29 mouse cellular contexts compared by ENCODE assay signal in the genomic region with DNA sequence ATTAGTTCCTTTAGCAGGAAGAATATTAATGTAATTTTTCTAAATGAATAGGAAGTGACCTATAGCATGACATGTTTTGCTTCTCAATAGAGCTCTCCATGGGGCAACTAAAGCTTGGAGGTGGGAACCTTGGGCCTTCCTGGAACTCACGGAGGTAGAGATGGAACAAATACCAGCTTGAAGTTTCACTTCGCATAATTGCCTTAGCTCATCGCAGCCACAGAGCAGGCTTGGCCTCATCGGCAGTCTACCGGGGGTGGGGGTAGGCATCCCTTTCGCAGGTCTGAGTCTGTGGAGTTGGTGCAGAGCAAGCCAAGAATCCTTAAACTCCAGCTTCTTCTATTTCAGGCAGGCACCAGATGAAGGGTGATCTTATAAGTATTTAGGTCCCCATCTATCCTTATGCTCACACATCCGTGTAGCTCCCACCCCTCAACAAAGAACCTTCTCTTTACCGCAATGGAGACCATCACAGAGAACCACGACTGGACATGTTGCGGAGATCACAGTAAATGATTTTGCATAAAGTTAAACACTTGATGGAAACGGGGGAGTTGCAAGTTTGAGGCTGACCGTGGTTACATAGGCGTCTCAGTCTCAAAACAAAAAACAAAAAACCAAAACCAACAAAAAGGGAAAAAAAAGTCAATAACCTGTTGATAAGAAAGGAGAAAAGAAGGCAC. TPM values are rescaled to one million over a fixed set of nuclear protein-coding genes. Genes with fewer than 3 reads are reported as not detected.
DNase-seq lines count a peak whose midpoint lies in the region; ATAC-seq lines count a peak whose summit lies in the region.
"Had no signal": no experiment of that assay in that cellular context is flagged by ENCODE, and none has a peak within 500 bp of the region (broad histone marks: within the 10 kb centered on the region; RNA-seq: fewer than 3 reads in every experiment).

No protein-coding gene starts in this region.

- 0 out of 2 replicates have a peak, but pooled peaks cover 3% of the 10 kb centered on the region for H3K4me1 ChIP-seq in kidney, embryonic 14.5 days (ENCODE audit: control insufficient read depth, insufficient read depth, low read length)
- peaks cover 27% of the 10 kb centered on the region for H3K4me1 ChIP-seq in hindbrain, embryonic 10.5 days (replicated peaks)
- H3K4me1 ChIP-seq: liver, embryonic 15.5 days; lung, embryonic 15.5 days; megakaryocyte, embryonic 14.5 days; stomach, embryonic 15.5 days had no signal

- WGBS in kidney, embryonic 14.5 days = 69% methylated on average over 13 of the region's 13 CpGs
- 85% methylated on average over 13 of the region's 13 CpGs for WGBS in hindbrain, embryonic 10.5 days

- no peaks in the 10 kb centered on the region for H3K27me3 ChIP-seq in kidney, embryonic 14.5 days (ENCODE audit: control insufficient read depth, insufficient read depth, low read length)
- H3K27me3 ChIP-seq in splenic B cell, adult 2 months (ENCODE audit: control insufficient read depth, insufficient read depth, low read length, poor library complexity, severe bottlenecking) = no peaks in the 10 kb centered on the region
- no peaks in the 10 kb centered on the region for H3K27me3 ChIP-seq in hindbrain, embryonic 10.5 days (ENCODE audit: insufficient read depth, poor library complexity, severe bottlenecking)
- H3K27me3 ChIP-seq: hindbrain, embryonic 12.5 days; liver, embryonic 15.5 days; lung, embryonic 15.5 days; megakaryocyte, embryonic 14.5 days; midbrain, embryonic 15.5 days; neural tube, embryonic 13.5 days; stomach, embryonic 15.5 days had no signal

- H3K36me3 ChIP-seq in kidney, embryonic 14.5 days (ENCODE audit: control insufficient read depth, insufficient read depth, low read length) = no peaks in the 10 kb centered on the region
- no peaks in the 10 kb centered on the region for H3K36me3 ChIP-seq in splenic B cell, adult 2 months (ENCODE audit: control insufficient read depth, insufficient read depth, low read length, poor library complexity, severe bottlenecking)
- no peaks in the 10 kb centered on the region for H3K36me3 ChIP-seq in hindbrain, embryonic 10.5 days
- H3K36me3 ChIP-seq: hindbrain, embryonic 12.5 days; limb, embryonic 10.5 days; liver, embryonic 15.5 days; lung, embryonic 15.5 days; midbrain, embryonic 15.5 days; neural tube, embryonic 13.5 days; stomach, embryonic 15.5 days had no signal

- DNase-seq in kidney, adult 18-20 months = no peak
- peak; percentile 48 for DNase-seq in CD4-positive helper T cell, adult 2 months (ENCODE audit: low read depth, low spot score)
- DNase-seq in brain, adult 2 months (ENCODE audit: low read depth, low spot score) = peak; percentile 13
- peak; percentile 52 for DNase-seq in splenic B cell, adult 2 months (ENCODE audit: low read depth, low spot score)
- no peak for DNase-seq in ovary, adult 18-20 months (ENCODE audit: low spot score)
- DNase-seq in hindbrain, embryonic 10.5 days (ENCODE audit: low spot score) = no peak
- DNase-seq: adrenal gland, postnatal 25 days; cerebellum, adult 18-20 months; cerebellum, postnatal 25 days; gastrocnemius, postnatal 10 days; kidney, adult 2 months; kidney, postnatal 10 days; liver; lung, postnatal 36 days; thymus, adult 18-20 months; thymus, postnatal 4 days had no signal

- no peak overlapping the region for H3K9ac ChIP-seq in kidney, embryonic 14.5 days (ENCODE audit: low read depth, low read length)
- H3K9ac ChIP-seq: hindbrain, embryonic 12.5 days; liver, embryonic 15.5 days; lung, embryonic 15.5 days; midbrain, embryonic 15.5 days; neural tube, embryonic 13.5 days; stomach, embryonic 15.5 days had no signal

- H3K4me3 ChIP-seq in kidney, embryonic 14.5 days (ENCODE audit: low read length) = no peak overlapping the region
- H3K4me3 ChIP-seq in hindbrain, embryonic 10.5 days = no peak overlapping the region
- H3K4me3 ChIP-seq: hindbrain, embryonic 12.5 days; limb, embryonic 10.5 days; liver, embryonic 15.5 days; lung, embryonic 15.5 days; megakaryocyte, embryonic 14.5 days; midbrain, embryonic 15.5 days; neural tube, embryonic 13.5 days; stomach, embryonic 15.5 days had no signal

- no peak for ATAC-seq in kidney, embryonic 14.5 days (ENCODE audit: low FRiP score, low TSS enrichment)
- ATAC-seq: forebrain, embryonic 14.5 days; midbrain, embryonic 15.5 days had no signal

- no peak overlapping the region for H3K4me2 ChIP-seq in kidney, embryonic 14.5 days (replicated peaks; ENCODE audit: low read depth, low read length)
- H3K4me2 ChIP-seq: heart, embryonic 11.5 days; hindbrain, embryonic 12.5 days; liver, embryonic 15.5 days; lung, embryonic 15.5 days; midbrain, embryonic 15.5 days; neural tube, embryonic 13.5 days; stomach, embryonic 15.5 days had no signal

- H3K27ac ChIP-seq in kidney, embryonic 14.5 days (ENCODE audit: low read depth, low read length) = 0 out of 2 replicates have a peak overlapping the region, but pooled peaks have one; percentile 6
- H3K27ac ChIP-seq in hindbrain, embryonic 10.5 days = no peak overlapping the region
- H3K27ac ChIP-seq: hindbrain, embryonic 12.5 days; limb, embryonic 10.5 days; liver, embryonic 15.5 days; lung, embryonic 15.5 days; midbrain, embryonic 15.5 days; neural tube, embryonic 13.5 days; stomach, embryonic 15.5 days had no signal

- no peaks in the 10 kb centered on the region for H3K9me3 ChIP-seq in kidney, embryonic 14.5 days (ENCODE audit: control insufficient read depth, low read length)
- H3K9me3 ChIP-seq in hindbrain, embryonic 10.5 days = no peaks in the 10 kb centered on the region
- H3K9me3 ChIP-seq: hindbrain, embryonic 12.5 days; limb, embryonic 10.5 days; liver, embryonic 15.5 days; lung, embryonic 15.5 days; megakaryocyte, embryonic 14.5 days; midbrain, embryonic 15.5 days; neural tube, embryonic 13.5 days; stomach, embryonic 15.5 days had no signal

RNA-seq across cellular contexts. Expression of a gene that starts 58.7 kb away (rescaled TPM):
- polyA plus RNA-seq in kidney, embryonic 14.5 days (2014; fragmentation: Nextera tagmentation; extraction: Ambion mirVana) = not detected in 2 replicates
- 0.21 and 0.35 TPM in 2 replicates for polyA plus RNA-seq in hindbrain, embryonic 10.5 days (2016; fragmentation: Nextera tagmentation; extraction: Ambion mirVana)
- polyA plus RNA-seq: embryonic facial prominence, embryonic 14.5 days; heart, postnatal 0 days; hindbrain, embryonic 12.5 days; limb, embryonic 10.5 days; midbrain, embryonic 15.5 days had no signal

Comparison
In these comparisons a context has a peak if more than half of its experiments do, and no peak if none do; other contexts are left out.
1. DNase-seq: peak in CD4-positive helper T cell, adult 2 months (single experiment), brain, adult 2 months (single experiment) and splenic B cell, adult 2 months (single experiment); none in kidney, adult 18-20 months (single experiment), ovary, adult 18-20 months (single experiment) and hindbrain, embryonic 10.5 days (single experiment).